Mouse (Mus musculus): ENCODE data around the gene Sertad3. TPM values are rescaled to one million over a fixed set of nuclear protein-coding genes. Genes with fewer than 3 reads are reported as not detected.

The Sertad3 gene
- total RNA-seq, 2 experiments from 2014 or later, result 4.5 to 5.3 TPM

Other genes starting within 250 kb of the Sertad3 start
- gene Itpkc, start 245.1 kb upstream of the Sertad3 start, total RNA-seq (2021), result 1 to 10 TPM; 3.3 to 3.6 TPM
- gene Coq8b, start 240.7 kb upstream of the Sertad3 start, total RNA-seq (2021), result 1 to 10 TPM; 2.5 to 3.1 TPM
- gene Numbl, start 215.3 kb upstream of the Sertad3 start, total RNA-seq (2021), result 1 to 10 TPM; 4.4 TPM
- gene Ltbp4, start 136.1 kb upstream of the Sertad3 start, total RNA-seq (2021), result 10 to 100 TPM; 62.1 to 65.3 TPM
- 1 to 10 TPM; 1.7 to 2.1 TPM for gene Shkbp1, start 117.7 kb upstream of the Sertad3 start, total RNA-seq (2021)
- not detected for gene Gm20479, start 116.3 kb upstream of the Sertad3 start, total RNA-seq (2021)
- under 1 TPM in 1 of 2 experiments, not detected in 1; 0.03 TPM for gene Sptbn4, start 26.1 kb upstream of the Sertad3 start, total RNA-seq (2021)
- gene Blvrb, start 25.8 kb upstream of the Sertad3 start, total RNA-seq (2021), result 10 to 100 TPM; 10.9 to 12.7 TPM
- gene Sertad1, start 13.1 kb downstream of the Sertad3 start, total RNA-seq (2021), result 1 to 10 TPM; 7.1 to 8.8 TPM
- 10 to 100 TPM in 1 of 2 experiments, 1 to 10 TPM in 1; 4.6 to 10.7 TPM for gene Prx, start 25.6 kb downstream of the Sertad3 start, total RNA-seq (2021)
- gene Hipk4, start 49.5 kb downstream of the Sertad3 start, total RNA-seq (2021), result under 1 TPM; 0.07 to 0.08 TPM
- 10 to 100 TPM; 12.6 to 13.6 TPM for gene Pld3, start 79.5 kb downstream of the Sertad3 start, total RNA-seq (2021)
- gene 2310022A10Rik, start 79.5 kb downstream of the Sertad3 start, total RNA-seq (2021), result 100 to 1,000 TPM in 1 of 2 experiments, 10 to 100 TPM in 1; 96.8 to 127 TPM
- gene Akt2, start 117.8 kb downstream of the Sertad3 start, total RNA-seq (2021), result 100 to 1,000 TPM; 135 to 142 TPM
- not detected for gene Ttc9b, start 180.1 kb downstream of the Sertad3 start, total RNA-seq (2021)
- 10 to 100 TPM; 30.6 to 34.2 TPM for gene Map3k10, start 200.8 kb downstream of the Sertad3 start, total RNA-seq (2021)
- under 1 TPM; 0.26 to 0.37 TPM for gene Zfp607b, start 215.6 kb downstream of the Sertad3 start, total RNA-seq (2021)

All from gastrocnemius, postnatal 36 days (tissue).